Mouse (Mus musculus): Measurements from ENCODE around the gene Metrnl. TPM values are rescaled to one million over a fixed set of nuclear protein-coding genes. Genes with fewer than 3 reads are reported as not detected.

Metrnl gene
- polyA plus RNA-seq, 1 experiment from 2014 or later, result 7.0 TPM

- 67% methylated on average over 7 of the region's 7 CpGs for WGBS (ENCODE audit: insufficient replicate concordance)
These were observed 27.7 kb upstream of the Metrnl start for GRCm38 (mm10) chr11:121673629-121674028.

GRCm38 (mm10) chr11:121676836-121677235 lies 24.5 kb upstream of the Metrnl start:
- Histone ChIP-seq H3K27me3 (ENCODE audit: control insufficient read depth, insufficient read depth, low read length) (no peaks in the 10 kb centered on the region), H3K27ac (ENCODE audit: low read depth, low read length) (no peak overlapping the region), H3K9me3 (replicated peaks; ENCODE audit: control insufficient read depth, low read length) (no peaks in the 10 kb centered on the region), H3K9ac (ENCODE audit: low read depth, low read length) (no peak overlapping the region), H3K36me3 (ENCODE audit: control insufficient read depth, insufficient read depth, low read length) (no peaks in the 10 kb centered on the region), H3K4me2 (no peak overlapping the region), H3K4me3 (ENCODE audit: low read depth, low read length) (no peak overlapping the region), H3K4me1 (ENCODE audit: control insufficient read depth, insufficient read depth, low read length) (peaks cover 5% of the 10 kb centered on the region; the same call in 1 of the 2 replicates)
- no peak for ATAC-seq (replicated peaks; ENCODE audit: insufficient number of reproducible peaks, low FRiP score, low TSS enrichment)
- WGBS (ENCODE audit: insufficient replicate concordance), result 78% methylated on average over 2 of the region's 2 CpGs

More at GRCm38 (mm10) chr11:121673629-121674028, 27.7 kb upstream of the Metrnl start:
- Histone ChIP-seq H3K9ac (ENCODE audit: low read depth, low read length) (peak overlapping the region; percentile 74), H3K4me1 (ENCODE audit: control insufficient read depth, insufficient read depth, low read length) (peaks cover 5% of the 10 kb centered on the region; the same call in 1 of the 2 replicates), H3K9me3 (replicated peaks; ENCODE audit: control insufficient read depth, low read length) (no peaks in the 10 kb centered on the region), H3K27me3 (ENCODE audit: control insufficient read depth, insufficient read depth, low read length) (no peaks in the 10 kb centered on the region), H3K4me3 (ENCODE audit: low read depth, low read length) (peak overlapping the region; percentile 65), H3K4me2 (peak overlapping the region; percentile 74), H3K27ac (ENCODE audit: low read depth, low read length) (peak overlapping the region; percentile 87), H3K36me3 (ENCODE audit: control insufficient read depth, insufficient read depth, low read length) (no peaks in the 10 kb centered on the region; the same call in 1 of the 2 replicates)
- ATAC-seq (replicated peaks; ENCODE audit: insufficient number of reproducible peaks, low FRiP score, low TSS enrichment), result no peak

- Histone ChIP-seq H3K9ac (ENCODE audit: low read depth, low read length) (no peak overlapping the region), H3K9me3 (replicated peaks; ENCODE audit: control insufficient read depth, low read length) (no peaks in the 10 kb centered on the region), H3K4me1 (ENCODE audit: control insufficient read depth, insufficient read depth, low read length) (no peaks in the 10 kb centered on the region), H3K27ac (ENCODE audit: low read depth, low read length) (no peak overlapping the region), H3K36me3 (ENCODE audit: control insufficient read depth, insufficient read depth, low read length) (no peaks in the 10 kb centered on the region), H3K4me2 (no peak overlapping the region), H3K4me3 (ENCODE audit: low read depth, low read length) (no peak overlapping the region), H3K27me3 (ENCODE audit: control insufficient read depth, insufficient read depth, low read length) (no peaks in the 10 kb centered on the region)
- ATAC-seq (replicated peaks; ENCODE audit: insufficient number of reproducible peaks, low FRiP score, low TSS enrichment), result no peak
- 82% methylated on average over 2 of the region's 2 CpGs for WGBS (ENCODE audit: insufficient replicate concordance)
These were observed 21.8 kb upstream of the Metrnl start for GRCm38 (mm10) chr11:121679581-121679980.

- no peaks in the 10 kb centered on the region for H3K4me1 ChIP-seq (ENCODE audit: control insufficient read depth, insufficient read depth, low read length)
- H3K4me2 ChIP-seq, result no peak overlapping the region
- H3K27me3 ChIP-seq (ENCODE audit: control insufficient read depth, insufficient read depth, low read length), result no peaks in the 10 kb centered on the region
- 61% methylated on average over 5 of the region's 5 CpGs for WGBS (ENCODE audit: insufficient replicate concordance)
- H3K9ac ChIP-seq (ENCODE audit: low read depth, low read length), result no peak overlapping the region
- H3K36me3 ChIP-seq (ENCODE audit: control insufficient read depth, insufficient read depth, low read length), result no peaks in the 10 kb centered on the region
- H3K4me3 ChIP-seq (ENCODE audit: low read depth, low read length), result no peak overlapping the region
- no peak overlapping the region for H3K27ac ChIP-seq (ENCODE audit: low read depth, low read length)
- no peak for ATAC-seq (replicated peaks; ENCODE audit: insufficient number of reproducible peaks, low FRiP score, low TSS enrichment)
- H3K9me3 ChIP-seq (replicated peaks; ENCODE audit: control insufficient read depth, low read length), result no peaks in the 10 kb centered on the region
These were observed 20.6 kb upstream of the Metrnl start for GRCm38 (mm10) chr11:121680750-121681149.

GRCm38 (mm10) chr11:121683243-121683642 lies 18.1 kb upstream of the Metrnl start:
- 51% methylated on average over 3 of the region's 3 CpGs for WGBS (ENCODE audit: insufficient replicate concordance)
- Histone ChIP-seq H3K9me3 (replicated peaks; ENCODE audit: control insufficient read depth, low read length) (no peaks in the 10 kb centered on the region), H3K9ac (ENCODE audit: low read depth, low read length) (no peak overlapping the region), H3K4me1 (ENCODE audit: control insufficient read depth, insufficient read depth, low read length) (0 out of 2 replicates have a peak, but pooled peaks cover 5% of the 10 kb centered on the region), H3K36me3 (ENCODE audit: control insufficient read depth, insufficient read depth, low read length) (no peaks in the 10 kb centered on the region), H3K27ac (ENCODE audit: low read depth, low read length) (no peak overlapping the region), H3K4me3 (ENCODE audit: low read depth, low read length) (no peak overlapping the region), H3K27me3 (ENCODE audit: control insufficient read depth, insufficient read depth, low read length) (no peaks in the 10 kb centered on the region), H3K4me2 (no peak overlapping the region)
- ATAC-seq (replicated peaks; ENCODE audit: insufficient number of reproducible peaks, low FRiP score, low TSS enrichment), result no peak

- Histone ChIP-seq H3K9me3 (replicated peaks; ENCODE audit: control insufficient read depth, low read length) (no peaks in the 10 kb centered on the region), H3K4me2 (no peak overlapping the region), H3K27me3 (ENCODE audit: control insufficient read depth, insufficient read depth, low read length) (no peaks in the 10 kb centered on the region), H3K9ac (ENCODE audit: low read depth, low read length) (no peak overlapping the region), H3K4me3 (ENCODE audit: low read depth, low read length) (no peak overlapping the region), H3K27ac (ENCODE audit: low read depth, low read length) (no peak overlapping the region), H3K4me1 (ENCODE audit: control insufficient read depth, insufficient read depth, low read length) (0 out of 2 replicates have a peak, but pooled peaks cover 5% of the 10 kb centered on the region), H3K36me3 (ENCODE audit: control insufficient read depth, insufficient read depth, low read length) (no peaks in the 10 kb centered on the region)
- 54% methylated on average over 6 of the region's 6 CpGs for WGBS (ENCODE audit: insufficient replicate concordance)
- ATAC-seq (replicated peaks; ENCODE audit: insufficient number of reproducible peaks, low FRiP score, low TSS enrichment), result no peak
These were observed 15.8 kb upstream of the Metrnl start for GRCm38 (mm10) chr11:121685491-121686001.

GRCm38 (mm10) chr11:121686091-121686490 lies 15.3 kb upstream of the Metrnl start:
- Histone ChIP-seq H3K27ac (ENCODE audit: low read depth, low read length) (no peak overlapping the region), H3K9ac (ENCODE audit: low read depth, low read length) (no peak overlapping the region), H3K4me1 (ENCODE audit: control insufficient read depth, insufficient read depth, low read length) (0 out of 2 replicates have a peak, but pooled peaks cover 5% of the 10 kb centered on the region), H3K4me3 (ENCODE audit: low read depth, low read length) (no peak overlapping the region), H3K4me2 (no peak overlapping the region), H3K27me3 (ENCODE audit: control insufficient read depth, insufficient read depth, low read length) (no peaks in the 10 kb centered on the region), H3K36me3 (ENCODE audit: control insufficient read depth, insufficient read depth, low read length) (no peaks in the 10 kb centered on the region), H3K9me3 (replicated peaks; ENCODE audit: control insufficient read depth, low read length) (no peaks in the 10 kb centered on the region)
- WGBS (ENCODE audit: insufficient replicate concordance), result 65% methylated on average over 4 of the region's 4 CpGs
- ATAC-seq (replicated peaks; ENCODE audit: insufficient number of reproducible peaks, low FRiP score, low TSS enrichment), result no peak

GRCm38 (mm10) chr11:121686674-121687073 lies 14.7 kb upstream of the Metrnl start:
- Histone ChIP-seq H3K4me1 (ENCODE audit: control insufficient read depth, insufficient read depth, low read length) (0 out of 2 replicates have a peak, but pooled peaks cover 5% of the 10 kb centered on the region), H3K9me3 (replicated peaks; ENCODE audit: control insufficient read depth, low read length) (no peaks in the 10 kb centered on the region), H3K27me3 (ENCODE audit: control insufficient read depth, insufficient read depth, low read length) (no peaks in the 10 kb centered on the region), H3K9ac (ENCODE audit: low read depth, low read length) (no peak overlapping the region), H3K36me3 (ENCODE audit: control insufficient read depth, insufficient read depth, low read length) (no peaks in the 10 kb centered on the region), H3K4me3 (ENCODE audit: low read depth, low read length) (no peak overlapping the region), H3K27ac (ENCODE audit: low read depth, low read length) (no peak overlapping the region), H3K4me2 (no peak overlapping the region)
- no peak for ATAC-seq (replicated peaks; ENCODE audit: insufficient number of reproducible peaks, low FRiP score, low TSS enrichment)
- WGBS (ENCODE audit: insufficient replicate concordance), result 56% methylated on average over 5 of the region's 5 CpGs

- H3K27ac ChIP-seq (ENCODE audit: low read depth, low read length), result no peak overlapping the region
- no peak overlapping the region for H3K4me3 ChIP-seq (ENCODE audit: low read depth, low read length)
- H3K9ac ChIP-seq (ENCODE audit: low read depth, low read length), result no peak overlapping the region
- 0 out of 2 replicates have a peak, but pooled peaks cover 5% of the 10 kb centered on the region for H3K4me1 ChIP-seq (ENCODE audit: control insufficient read depth, insufficient read depth, low read length)
- no peaks in the 10 kb centered on the region for H3K27me3 ChIP-seq (ENCODE audit: control insufficient read depth, insufficient read depth, low read length)
- H3K9me3 ChIP-seq (replicated peaks; ENCODE audit: control insufficient read depth, low read length), result no peaks in the 10 kb centered on the region
- H3K36me3 ChIP-seq (ENCODE audit: control insufficient read depth, insufficient read depth, low read length), result no peaks in the 10 kb centered on the region
- 89% methylated on average over 2 of the region's 2 CpGs for WGBS (ENCODE audit: insufficient replicate concordance)
- ATAC-seq (replicated peaks; ENCODE audit: insufficient number of reproducible peaks, low FRiP score, low TSS enrichment), result no peak
- no peak overlapping the region for H3K4me2 ChIP-seq
These were observed 13.3 kb upstream of the Metrnl start for GRCm38 (mm10) chr11:121688024-121688423.

Measured in heart, embryonic 11.5 days (tissue).